Mouse (Mus musculus) left cerebral cortex, adult 18-20 months (tissue): Measurements from ENCODE around the gene Mrps18b. TPM values are rescaled to one million over a fixed set of nuclear protein-coding genes. Genes with fewer than 3 reads are reported as not detected.

Experiments
- DNase-seq, 2 experiments: peaks; one replicate each; pipeline ENCODE4 v3.0.0; 2021 to 2022; ENCODE audit warnings: low spot score in 2 of 2, mixed read lengths in 1 of 2
- total RNA-seq, 2 experiments: library from RNA; stranded (reverse); gene quantifications; 2 replicates each; pipeline ENCODE4 v1.2.3; 2021

Mrps18b gene
- total RNA-seq, 2 experiments from 2014 or later = 39.9 to 41.3 TPM

- DNase-seq = peak; percentile 97 to 98
These were observed 36.7 kb downstream of the Mrps18b start, which contains the start of gene Dhx16 for GRCm38 (mm10) chr17:35879245-35880057. Gene Dhx16 (plus strand): TSS chr17:35879819.

- peak; percentile 50 to 56 for DNase-seq
These were observed 41.5 kb downstream of the Mrps18b start for GRCm38 (mm10) chr17:35874721-35875120.

DNA sequence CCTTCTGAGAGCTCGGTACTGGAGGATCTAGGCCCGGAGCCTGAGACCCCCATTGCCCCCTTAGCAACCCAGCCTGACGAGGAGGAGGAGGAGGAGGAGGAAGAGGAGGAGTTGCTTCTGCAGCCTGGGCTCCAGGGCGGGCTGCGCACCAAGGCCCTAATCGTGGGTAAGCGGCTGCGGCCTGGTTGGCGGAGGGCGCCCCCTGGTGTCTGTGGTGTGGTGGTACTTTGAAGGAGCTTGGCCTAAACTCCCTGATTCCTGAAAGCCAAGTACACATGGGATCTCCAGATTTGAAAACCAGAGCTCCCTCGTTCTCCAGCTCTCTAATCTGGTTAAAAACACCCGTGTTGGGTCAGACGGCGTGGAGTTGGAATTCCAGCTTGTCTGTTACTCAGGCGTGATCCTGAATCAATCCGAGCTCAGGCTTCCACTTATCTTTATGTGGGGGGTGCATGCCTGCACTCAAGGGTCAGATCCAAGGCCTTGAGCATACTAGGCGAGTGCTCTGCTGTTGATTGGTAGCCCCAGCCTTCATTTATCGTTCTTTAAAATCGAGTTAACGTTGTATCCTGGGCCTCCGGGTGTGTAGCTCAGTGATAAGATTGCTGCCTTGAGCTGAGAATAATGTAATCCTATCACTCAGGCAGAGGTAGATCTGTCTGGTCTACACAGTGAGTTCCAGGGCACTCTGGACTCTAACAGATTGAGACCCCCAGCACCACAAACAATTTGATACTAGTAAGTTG is 42.2 kb downstream of the Mrps18b start:
- peak; percentile 87 for DNase-seq

DNA sequence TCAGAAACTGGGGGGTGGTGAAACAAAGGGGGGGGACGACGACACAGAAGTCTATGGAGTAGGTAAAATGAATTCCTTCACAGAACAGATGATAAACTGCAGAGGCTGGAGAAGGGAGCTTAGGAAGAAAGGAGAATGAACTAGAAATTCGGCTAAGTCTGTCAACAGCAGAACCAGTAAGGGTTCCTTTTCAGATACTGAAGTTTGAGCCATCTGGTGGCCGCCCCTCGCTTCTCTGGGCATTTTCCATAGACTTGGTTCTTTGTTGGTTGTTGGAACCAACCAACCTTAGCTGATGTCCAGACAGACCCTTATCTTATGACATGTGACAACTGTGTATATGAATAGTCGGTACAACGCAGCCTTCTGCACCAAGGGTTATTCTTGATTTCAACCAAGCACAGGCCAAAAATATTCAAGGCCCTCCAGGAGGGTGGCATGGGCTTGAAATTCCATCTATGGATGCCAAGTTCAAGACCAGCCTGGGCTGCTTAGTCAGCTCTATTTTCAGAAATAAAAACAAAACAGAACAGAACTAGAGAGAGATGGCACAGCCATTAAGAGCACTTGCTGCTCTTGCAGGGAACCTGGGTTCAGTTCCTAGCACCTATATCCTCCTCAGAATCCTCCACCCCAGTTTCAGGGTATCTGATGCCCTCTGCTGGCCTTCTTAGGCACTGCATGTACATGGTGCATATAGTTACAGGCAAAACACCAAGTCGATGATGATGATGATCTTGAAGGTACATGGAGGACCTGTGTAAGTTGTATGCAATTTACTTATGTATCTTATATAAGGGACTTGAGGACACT is 45.1 kb downstream of the Mrps18b start:
- no peak for DNase-seq

DNA sequence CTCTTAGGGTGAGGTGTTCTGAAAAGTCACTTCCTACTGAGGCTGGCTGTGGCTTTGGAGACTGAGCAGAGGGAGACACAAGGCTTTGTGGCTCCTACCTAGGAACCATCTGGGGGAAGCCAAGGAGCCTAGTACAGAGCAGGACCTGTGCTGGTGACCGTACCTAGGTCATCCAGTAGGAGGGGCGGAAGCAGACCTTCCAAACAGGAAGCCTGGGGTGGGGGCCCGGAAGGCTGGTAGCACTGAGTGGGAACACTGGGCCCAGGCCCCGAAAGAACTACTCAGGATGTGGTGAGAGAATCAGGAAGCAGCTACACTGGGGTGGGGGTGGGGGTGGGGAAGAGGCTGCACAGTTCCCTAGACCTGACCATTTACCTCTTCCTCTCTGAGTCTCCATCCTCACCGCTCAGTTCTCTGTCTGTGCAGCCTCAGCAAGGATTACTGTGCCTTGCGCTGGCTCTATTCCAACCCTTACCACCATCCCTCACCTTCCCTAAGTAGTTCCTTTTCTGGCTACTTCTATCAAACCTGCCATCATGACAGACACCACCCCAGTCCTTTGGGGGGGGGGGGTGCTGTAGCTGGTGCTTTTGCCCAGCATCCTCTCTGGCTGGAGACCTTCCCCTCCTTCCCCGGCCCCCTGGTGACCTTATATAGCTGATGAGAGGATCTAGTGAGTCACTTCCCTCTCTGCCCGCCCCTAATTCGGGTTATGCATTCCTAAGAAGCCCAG is 45.9 kb downstream of the Mrps18b start:
- no peak for DNase-seq

GRCm38 (mm10) chr17:35869346-35870067 is 46.7 kb downstream of the Mrps18b start:
- no peak for DNase-seq

DNA sequence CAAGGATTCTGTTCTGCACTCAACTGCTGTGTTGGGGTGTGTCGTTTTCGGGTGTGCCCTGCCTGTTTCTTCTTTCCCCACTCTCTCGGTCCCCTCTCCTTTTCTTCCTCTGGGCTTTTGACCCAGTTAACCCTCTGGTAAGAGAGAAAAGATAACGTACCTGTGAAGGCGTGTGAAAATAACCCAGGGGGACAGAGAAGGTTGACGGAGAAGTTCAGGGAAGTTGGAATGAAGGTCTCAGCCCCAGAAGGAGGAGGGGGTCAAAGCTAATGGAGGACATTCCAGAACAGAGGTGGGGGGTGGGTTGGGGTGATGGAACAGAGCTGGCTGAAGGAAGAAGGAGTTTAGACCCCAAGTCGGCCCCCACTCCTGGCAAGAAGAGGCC is 47.2 kb downstream of the Mrps18b start:
- no peak for DNase-seq

- DNase-seq = no peak
These were observed 47.9 kb downstream of the Mrps18b start for GRCm38 (mm10) chr17:35868165-35868820.

DNA sequence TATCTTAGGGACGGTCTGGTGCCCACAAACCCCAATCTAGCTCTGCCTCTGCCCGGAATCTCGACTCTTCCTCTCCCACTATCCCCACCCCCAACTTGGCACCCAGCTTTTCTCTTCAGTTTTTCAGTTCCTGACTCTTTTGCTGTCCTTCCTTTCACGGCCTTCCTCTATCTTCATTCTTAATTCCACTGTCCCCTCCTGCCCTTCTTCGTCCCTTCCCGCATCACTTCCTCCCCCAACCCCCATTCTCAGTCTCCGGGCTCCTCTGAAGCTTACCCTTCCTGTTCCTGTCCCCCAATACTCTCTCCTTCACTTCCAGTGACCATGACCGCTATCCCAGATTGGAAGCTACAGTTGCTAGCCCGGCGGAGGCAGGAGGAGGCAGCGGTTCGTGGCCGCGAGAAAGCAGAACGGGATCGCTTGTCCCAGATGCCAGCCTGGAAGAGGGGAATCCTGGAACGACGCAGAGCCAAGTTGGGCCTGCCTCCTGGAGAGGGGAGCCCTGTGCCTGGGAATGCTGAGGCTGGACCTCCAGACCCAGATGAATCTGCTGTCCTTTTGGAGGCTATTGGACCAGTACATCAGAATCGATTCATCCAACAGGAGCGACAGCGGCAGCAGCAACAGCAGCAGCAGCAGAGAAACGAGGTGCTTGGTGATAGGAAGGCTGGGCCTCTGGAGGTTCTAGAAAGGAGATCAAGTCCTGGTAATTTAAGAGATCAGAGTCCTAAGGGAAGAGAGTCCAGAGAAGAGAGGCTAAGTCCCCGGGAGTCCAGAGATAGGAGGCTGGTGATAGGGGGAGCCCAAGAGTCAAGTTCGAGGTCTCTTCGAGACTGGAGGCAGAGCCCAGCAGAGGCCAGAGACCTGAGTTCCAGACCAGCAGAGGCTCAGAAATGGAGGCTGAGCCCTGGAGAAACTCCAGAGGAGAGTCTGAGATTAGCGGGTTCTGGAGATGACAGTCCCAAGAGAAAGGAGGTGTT is 49.0 kb downstream of the Mrps18b start:
- no peak for DNase-seq

DNA sequence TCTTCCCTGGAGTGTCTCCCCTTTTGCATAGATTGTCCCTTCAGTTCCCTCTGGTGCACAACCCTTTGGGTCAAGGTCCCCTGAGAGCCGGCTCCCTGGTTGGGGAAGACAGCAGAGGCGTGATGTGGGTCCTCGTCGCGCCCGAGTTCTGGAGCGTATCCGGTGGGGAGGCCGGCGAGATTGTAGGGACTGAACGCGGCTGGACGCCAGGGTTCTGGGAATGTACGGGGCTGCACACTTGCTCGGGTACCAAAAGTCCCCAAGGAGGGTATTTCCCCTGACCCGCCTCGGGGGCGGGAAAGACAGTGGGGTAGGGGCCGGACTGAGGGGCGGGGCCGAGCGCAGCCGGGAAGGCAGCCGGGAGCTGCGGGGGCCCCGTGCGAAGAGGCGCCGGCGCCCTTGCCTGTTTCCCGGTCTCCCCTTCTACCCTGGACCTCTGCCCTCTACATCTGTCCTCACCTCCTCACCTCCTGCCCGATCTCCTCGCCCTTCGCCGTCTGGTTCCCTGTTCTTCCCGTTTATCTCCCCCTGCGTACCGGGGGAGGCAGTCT is 49.8 kb downstream of the Mrps18b start:
- DNase-seq = peak in 1 of 2 experiments; percentile 34

DNA sequence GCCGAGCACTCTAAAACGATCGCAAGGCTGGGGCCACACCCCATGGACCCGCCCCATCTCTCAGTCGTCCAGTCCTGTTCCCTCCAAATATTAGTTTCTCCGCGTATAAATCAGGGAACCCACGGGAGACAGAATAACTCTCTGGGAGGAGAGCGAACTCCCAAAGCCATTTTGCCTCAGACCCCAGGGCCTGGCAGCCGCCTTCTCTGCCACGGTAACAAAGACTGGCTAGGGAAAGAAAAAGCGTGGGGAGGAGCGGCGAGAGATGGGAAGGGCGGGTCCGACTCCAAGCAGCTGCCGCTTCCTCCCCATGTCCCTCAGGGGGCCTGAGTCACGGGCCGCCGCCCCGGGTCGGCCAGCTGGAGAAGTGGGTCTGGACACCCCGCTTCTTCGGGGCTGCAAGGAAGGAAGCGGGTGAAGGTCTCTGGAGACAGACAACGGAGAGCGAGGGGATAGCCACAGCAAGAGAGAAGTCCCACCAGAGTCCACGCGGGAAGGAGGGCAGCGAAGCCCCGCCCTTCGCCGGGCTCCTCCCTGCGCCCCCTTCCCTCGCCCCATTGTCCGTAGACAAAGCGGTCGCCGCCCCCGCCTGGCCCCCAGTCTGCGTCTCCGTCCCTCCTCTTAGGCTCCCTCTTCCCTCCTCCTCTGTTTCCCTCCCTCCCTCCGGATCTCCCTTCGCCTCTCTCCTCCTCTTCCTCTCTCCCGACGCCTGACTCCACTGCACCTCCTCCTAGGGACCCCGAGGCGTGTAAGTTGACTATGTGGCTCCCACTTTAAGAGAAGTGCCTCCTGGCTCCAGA is 50.5 kb downstream of the Mrps18b start, which contains the start of gene Ppp1r18:
TSS of gene Ppp1r18 (plus strand) at position 113 of the 800 bp plus-strand sequence.
- DNase-seq = no peak

DNA sequence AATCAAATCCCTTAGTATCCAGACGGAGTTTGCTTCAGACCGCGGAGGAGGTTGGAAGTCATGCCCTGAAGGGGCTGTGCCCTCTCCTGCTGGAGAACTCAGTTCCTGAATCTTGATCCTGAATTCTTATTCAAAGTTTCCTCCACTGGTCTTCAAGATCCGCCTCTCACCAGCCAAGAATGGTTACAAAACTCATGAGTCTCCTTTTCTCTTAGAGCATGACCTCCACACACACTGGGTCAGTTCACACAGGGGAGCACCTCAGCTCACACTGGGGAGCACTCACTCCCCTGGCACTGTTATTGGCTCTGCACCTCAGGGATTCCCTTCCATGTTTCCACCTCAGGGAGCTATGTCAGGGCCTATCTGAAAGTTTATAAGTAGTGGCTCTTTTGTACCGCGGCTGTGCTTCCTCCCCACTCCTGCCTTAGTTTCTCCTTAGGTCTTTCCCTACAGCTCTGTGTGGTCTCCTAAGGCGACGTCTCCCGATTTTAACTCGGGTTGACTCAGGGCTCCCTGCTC is 51.3 kb downstream of the Mrps18b start:
- no peak for DNase-seq

GRCm38 (mm10) chr17:35861198-35861857 is 54.9 kb downstream of the Mrps18b start, which contains the start of gene Nrm:
Gene Nrm (plus strand): TSS chr17:35861318.
- peak; percentile 88 to 92 for DNase-seq

DNA sequence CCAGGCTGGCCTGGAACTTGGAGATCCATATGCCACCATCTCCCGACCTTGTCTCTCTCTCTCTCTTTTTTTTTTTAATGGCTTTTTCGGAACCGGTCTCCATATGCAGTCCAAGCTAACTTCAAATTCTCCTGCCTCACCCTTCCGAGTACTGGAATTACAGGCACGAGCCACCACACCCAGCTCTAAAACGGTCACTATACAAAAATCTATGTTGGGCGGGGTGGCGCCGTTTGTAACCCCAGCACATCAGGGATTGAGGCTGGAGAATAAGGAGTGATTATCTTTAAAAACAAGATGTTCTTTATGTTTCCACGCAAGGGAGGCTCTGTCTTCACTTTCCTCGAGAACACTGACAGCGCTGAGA is 55.4 kb downstream of the Mrps18b start:
- no peak for DNase-seq
